ENCODE assay signal across 8 mouse cellular contexts in genomic region chr2:146221929-146222278, GRCm38 (mm10). TPM values are rescaled to one million over a fixed set of nuclear protein-coding genes. Genes with fewer than 3 reads are reported as not detected.
DNase-seq lines count a peak whose midpoint lies in the region; ATAC-seq and TF ChIP-seq lines count a peak whose summit lies in the region.

No protein-coding gene starts in this region.

- WGBS in lung, embryonic 16.5 days = under 1% methylated on average over 40 of the region's 44 CpGs
- WGBS in forebrain, embryonic 13.5 days = under 1% methylated on average over 44 of the region's 44 CpGs
- under 1% methylated on average over 44 of the region's 44 CpGs for WGBS in midbrain, postnatal 0 days

- H3K9me3 ChIP-seq in lung, embryonic 16.5 days (ENCODE audit: control insufficient read depth, low read length) = no peaks in the 10 kb centered on the region
- H3K9me3 ChIP-seq in forebrain, embryonic 13.5 days (replicated peaks) = no peaks in the 10 kb centered on the region
- H3K9me3 ChIP-seq in midbrain, postnatal 0 days (ENCODE audit: low read length) = no peaks in the 10 kb centered on the region

- peak; percentile 26; the same call in 1 of the 2 replicates for ATAC-seq in lung, embryonic 16.5 days (ENCODE audit: low read depth)
- peak; percentile 77 for ATAC-seq in forebrain, embryonic 13.5 days
- peak; percentile 82 for ATAC-seq in midbrain, postnatal 0 days (ENCODE audit: low FRiP score)
- ATAC-seq in erythroblast, adult 5-6 weeks (replicated peaks; ENCODE audit: low FRiP score, poor library complexity, severe bottlenecking) = no peak

- peak; percentile 50 to 74 for DNase-seq in adrenal gland, adult (ENCODE audit: inconsistent age in 2 of 2, low spot score in 1 of 2)
- no peak for DNase-seq in adrenal gland, adult 8-10 months
- no peak for DNase-seq in lung, adult 18-20 months
- peak; percentile 50 to 58 for DNase-seq in layer of hippocampus, postnatal 36 days
- DNase-seq in midbrain, postnatal 0 days (ENCODE audit: low spot score) = peak; percentile 88

- no peaks in the 10 kb centered on the region for H3K36me3 ChIP-seq in lung, embryonic 16.5 days (ENCODE audit: control insufficient read depth, insufficient read depth, low read length)
- no peaks in the 10 kb centered on the region for H3K36me3 ChIP-seq in forebrain, embryonic 13.5 days (ENCODE audit: poor library complexity, severe bottlenecking)
- no peaks in the 10 kb centered on the region for H3K36me3 ChIP-seq in midbrain, postnatal 0 days (ENCODE audit: insufficient read depth, low read length)

- peaks cover 35% of the 10 kb centered on the region for H3K4me1 ChIP-seq in lung, embryonic 16.5 days (replicated peaks; ENCODE audit: control insufficient read depth, insufficient read depth, low read length)
- peaks cover 64% of the 10 kb centered on the region for H3K4me1 ChIP-seq in forebrain, embryonic 13.5 days
- H3K4me1 ChIP-seq in midbrain, postnatal 0 days (ENCODE audit: insufficient read depth, low read length) = peaks cover 7% of the 10 kb centered on the region; the same call in 1 of the 2 replicates

- peak overlapping the region; percentile 95 for H3K4me2 ChIP-seq in lung, embryonic 16.5 days (ENCODE audit: low read depth, low read length)
- H3K4me2 ChIP-seq in forebrain, embryonic 13.5 days = peak overlapping the region; percentile 94
- H3K4me2 ChIP-seq in midbrain, postnatal 0 days (ENCODE audit: low read depth, low read length, poor library complexity, severe bottlenecking) = peak overlapping the region; percentile 88

- H3K27me3 ChIP-seq in lung, embryonic 16.5 days (ENCODE audit: control insufficient read depth, insufficient read depth, low read depth, low read length) = peaks cover 91% of the 10 kb centered on the region
- peaks cover 20% of the 10 kb centered on the region for H3K27me3 ChIP-seq in forebrain, embryonic 13.5 days
- H3K27me3 ChIP-seq in midbrain, postnatal 0 days (ENCODE audit: insufficient read depth, low read length) = peaks cover 11% of the 10 kb centered on the region

- no peak for TF ChIP-seq CTCF in midbrain, postnatal 0 days (IDR thresholded peaks at IDR 0.05)

- peak overlapping the region; percentile 55 for H3K4me3 ChIP-seq in lung, embryonic 16.5 days (ENCODE audit: low read length)
- peak overlapping the region; percentile 85 for H3K4me3 ChIP-seq in forebrain, embryonic 13.5 days
- peak overlapping the region; percentile 72 for H3K4me3 ChIP-seq in midbrain, postnatal 0 days (ENCODE audit: low read depth, low read length)

- 0 out of 2 replicates have a peak overlapping the region, but pooled peaks have one; percentile 4 for H3K9ac ChIP-seq in lung, embryonic 16.5 days (ENCODE audit: low read length)
- peak overlapping the region; percentile 98 for H3K9ac ChIP-seq in forebrain, embryonic 13.5 days
- peak overlapping the region; percentile 79 for H3K9ac ChIP-seq in midbrain, postnatal 0 days (replicated peaks; ENCODE audit: low read length, poor library complexity, severe bottlenecking)

- H3K27ac ChIP-seq in lung, embryonic 16.5 days (ENCODE audit: low read length) = no peak overlapping the region
- peak overlapping the region; percentile 98 for H3K27ac ChIP-seq in forebrain, embryonic 13.5 days
- H3K27ac ChIP-seq in midbrain, postnatal 0 days (ENCODE audit: low read depth, low read length) = peak overlapping the region; percentile 82

RNA-seq across cellular contexts. Expression of gene Insm1, which starts 0.2 kb away (rescaled TPM):
- 10 to 100 TPM in 2 of 4 experiments, 1 to 10 TPM in 2; 7.0 to 18.3 (median 10.6) TPM for total RNA-seq in adrenal gland, adult 8-10 months (2022)
- polyA plus RNA-seq in lung, embryonic 16.5 days (2015; fragmentation: Nextera tagmentation; extraction: Ambion mirVana) = 0.06 TPM in 1 of 2 replicates, not detected in the other
- 10.0 and 12.8 TPM in 2 replicates for polyA plus RNA-seq in forebrain, embryonic 13.5 days (2015; fragmentation: Nextera tagmentation; extraction: Ambion mirVana)
- 1 to 10 TPM; 7.1 to 7.7 TPM for total RNA-seq in layer of hippocampus, postnatal 36 days (2021)
- total RNA-seq in midbrain, postnatal 0 days (2014; rRNA removed) = 13.9 and 20.6 TPM in 2 replicates
- polyA plus RNA-seq in midbrain, postnatal 0 days (2015; fragmentation: Nextera tagmentation; extraction: Ambion mirVana) = 1.5 and 1.9 TPM in 2 replicates
- total RNA-seq in erythroblast, adult 5-6 weeks (2015; ENCODE audit: low replicate concordance) = not detected in 2 replicates
- total RNA-seq in erythroblast, adult 5-6 weeks (2017; ENCODE audit: low replicate concordance) = not detected in 2 replicates

Comparison
In these comparisons a context has a peak if more than half of its experiments do, and no peak if none do; other contexts are left out.
1. DNase-seq: peak in adrenal gland, adult (2 of 2), layer of hippocampus, postnatal 36 days (2 of 2) and midbrain, postnatal 0 days (single experiment); none in adrenal gland, adult 8-10 months (single experiment) and lung, adult 18-20 months (0 of 2).
2. H3K9ac ChIP-seq: peak in every context shown above with its lines; median percentile 98 in forebrain, embryonic 13.5 days; 79 in midbrain, postnatal 0 days; 4 in lung, embryonic 16.5 days.
3. RNA of gene Insm1, which starts 0.2 kb away (total RNA-seq): 13.9 to 20.6 TPM in midbrain, postnatal 0 days, 7.0 to 18.3 TPM in adrenal gland, adult 8-10 months and 7.1 to 7.7 TPM in layer of hippocampus, postnatal 36 days; not detected in erythroblast, adult 5-6 weeks; every median in the first group is over 4 times any median in the second.
4. Peak in every context shown above with its lines, with median percentiles within 50 percentile points of each other: H3K4me2 ChIP-seq and H3K4me3 ChIP-seq.